11 mouse cellular contexts compared by ENCODE assay signal in the genomic region with DNA sequence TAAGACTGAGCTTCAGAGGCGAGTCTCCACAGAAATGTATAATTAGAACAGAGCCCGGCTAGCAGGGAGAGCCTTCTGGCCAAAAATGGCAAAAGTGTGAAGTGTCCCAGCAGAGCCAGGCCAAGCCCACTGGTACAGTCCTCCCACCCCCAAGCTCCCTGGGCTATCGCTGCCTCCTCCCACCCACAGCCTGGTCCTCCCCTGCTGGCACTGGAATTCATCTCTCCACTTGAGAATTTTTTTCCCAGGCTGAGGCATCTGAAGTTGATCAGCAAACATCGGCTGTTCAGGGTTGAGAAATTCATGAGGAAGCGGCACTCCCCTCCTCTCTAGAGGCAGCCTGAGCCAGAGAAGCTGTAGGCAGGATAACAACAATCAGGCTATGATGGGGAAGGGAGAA. TPM values are rescaled to one million over a fixed set of nuclear protein-coding genes. Genes with fewer than 3 reads are reported as not detected.
DNase-seq lines count a peak whose midpoint lies in the region; ATAC-seq lines count a peak whose summit lies in the region.
"Had no signal": no experiment of that assay in that cellular context is flagged by ENCODE, and none has a peak within 500 bp of the region (broad histone marks: within the 10 kb centered on the region; RNA-seq: fewer than 3 reads in every experiment).

No protein-coding gene starts in this region.

- WGBS in embryonic facial prominence, embryonic 15.5 days, result 38% methylated on average over 5 of the region's 5 CpGs
- 31% methylated on average over 5 of the region's 5 CpGs for WGBS in heart, embryonic 16.5 days

- H3K4me2 ChIP-seq in embryonic facial prominence, embryonic 15.5 days (replicated peaks), result no peak overlapping the region
- peak overlapping the region; percentile 27 for H3K4me2 ChIP-seq in heart, embryonic 16.5 days (ENCODE audit: low read depth, low read length)

- H3K9ac ChIP-seq in embryonic facial prominence, embryonic 15.5 days, result no peak overlapping the region
- H3K9ac ChIP-seq in heart, embryonic 16.5 days (ENCODE audit: low read length), result peak overlapping the region; percentile 61

- no peak overlapping the region for H3K4me3 ChIP-seq in embryonic facial prominence, embryonic 15.5 days (replicated peaks)
- H3K4me3 ChIP-seq in heart, embryonic 16.5 days (ENCODE audit: low read length), result no peak overlapping the region

- H3K9me3 ChIP-seq in embryonic facial prominence, embryonic 15.5 days (replicated peaks), result no peaks in the 10 kb centered on the region
- H3K9me3 ChIP-seq in heart, embryonic 16.5 days (replicated peaks; ENCODE audit: control insufficient read depth, low read length), result no peaks in the 10 kb centered on the region

- DNase-seq in left cerebral cortex, adult 18-20 months (ENCODE audit: low spot score in 2 of 2), result peak; percentile 24 to 61
- DNase-seq in left cerebral cortex, postnatal 4 days, result no peak
- DNase-seq in lung, postnatal 25 days (ENCODE audit: low spot score), result peak; percentile 91
- DNase-seq: adrenal gland, postnatal 25 days; thymus, adult 2 months had no signal

- intact Hi-C loops in left cerebral cortex, postnatal 4 days (cut with DNase I), result loop anchor here (10.0 kb wide), 1 partner anchor 106 kb away; no protein-coding TSS in a partner anchor

- H3K27me3 ChIP-seq in embryonic facial prominence, embryonic 15.5 days, result no peaks in the 10 kb centered on the region
- no peaks in the 10 kb centered on the region for H3K27me3 ChIP-seq in heart, embryonic 16.5 days (ENCODE audit: control insufficient read depth, insufficient read depth, low read length)

- H3K27ac ChIP-seq in embryonic facial prominence, embryonic 15.5 days (replicated peaks), result peak overlapping the region; percentile 58
- peak overlapping the region; percentile 98 for H3K27ac ChIP-seq in heart, embryonic 16.5 days (ENCODE audit: low read length)
- H3K27ac ChIP-seq: macrophage had no signal

- peak; percentile 55; the same call in 1 of the 2 replicates for ATAC-seq in embryonic facial prominence, embryonic 15.5 days (ENCODE audit: insufficient number of reproducible peaks, low FRiP score, low TSS enrichment, low read depth)
- ATAC-seq in heart, embryonic 16.5 days (replicated peaks; ENCODE audit: extremely low read depth, insufficient read depth, low FRiP score), result peak; percentile 85
- no peak for ATAC-seq in activated CD4-positive, CD25-positive, alpha-beta regulatory T cell, adult 4 months
- ATAC-seq in cerebellum, adult (ENCODE audit: insufficient number of reproducible peaks, low FRiP score, low TSS enrichment), result no peak
- ATAC-seq in inflammation-experienced regulatory T-cells, adult 6 months, result no peak

- H3K4me1 ChIP-seq in embryonic facial prominence, embryonic 15.5 days, result peaks cover 26% of the 10 kb centered on the region
- H3K4me1 ChIP-seq in heart, embryonic 16.5 days (ENCODE audit: control insufficient read depth, insufficient read depth, low read length), result peaks cover 54% of the 10 kb centered on the region

- peaks cover 41% of the 10 kb centered on the region for H3K36me3 ChIP-seq in embryonic facial prominence, embryonic 15.5 days
- H3K36me3 ChIP-seq in heart, embryonic 16.5 days (ENCODE audit: control insufficient read depth, insufficient read depth), result peaks cover 20% of the 10 kb centered on the region

RNA-seq across cellular contexts. Expression of a gene that starts 25.3 kb away (rescaled TPM):
- 100 to 1,000 TPM; 315 to 361 TPM for total RNA-seq in left cerebral cortex, adult 18-20 months (2021)
- total RNA-seq in left cerebral cortex, postnatal 4 days (2021), result 100 to 1,000 TPM; 184 to 193 TPM
- 54.3 and 56.3 TPM in 2 replicates for polyA plus RNA-seq in embryonic facial prominence, embryonic 15.5 days (2015; fragmentation: Nextera tagmentation; extraction: Ambion mirVana)
- 81.5 and 103 TPM in 2 replicates for polyA plus RNA-seq in heart, embryonic 16.5 days (2015; fragmentation: Nextera tagmentation; extraction: Ambion mirVana)
- 10 to 100 TPM; 21.9 to 29.4 TPM for polyA plus RNA-seq in activated CD4-positive, CD25-positive, alpha-beta regulatory T cell, adult 4 months (2017; shearing (Covaris generic))
- 10 to 100 TPM; 30.7 to 50.9 (median 31.6) TPM for polyA plus RNA-seq in inflammation-experienced regulatory T-cells, adult 6 months (2017; shearing (Covaris generic))

RNA-seq across cellular contexts. Expression of a gene that starts 34.2 kb away (rescaled TPM):
- 10 to 100 TPM; 16.4 to 16.8 TPM for total RNA-seq in left cerebral cortex, adult 18-20 months (2021)
- 10 to 100 TPM; 22.6 to 23.5 TPM for total RNA-seq in left cerebral cortex, postnatal 4 days (2021)
- polyA plus RNA-seq in embryonic facial prominence, embryonic 15.5 days (2015; fragmentation: Nextera tagmentation; extraction: Ambion mirVana), result 35.1 and 38.8 TPM in 2 replicates
- 16.2 and 17.2 TPM in 2 replicates for polyA plus RNA-seq in heart, embryonic 16.5 days (2015; fragmentation: Nextera tagmentation; extraction: Ambion mirVana)
- 10 to 100 TPM in 1 of 2 experiments, 1 to 10 TPM in 1; 9.0 to 12.0 TPM for polyA plus RNA-seq in activated CD4-positive, CD25-positive, alpha-beta regulatory T cell, adult 4 months (2017; shearing (Covaris generic))
- polyA plus RNA-seq in inflammation-experienced regulatory T-cells, adult 6 months (2017; shearing (Covaris generic)), result 10 to 100 TPM in 2 of 3 experiments, 1 to 10 TPM in 1; 7.4 to 14.6 (median 12.3) TPM

Comparison
In these comparisons a context has a peak if more than half of its experiments do, and no peak if none do; other contexts are left out.
1. ATAC-seq: peak in embryonic facial prominence, embryonic 15.5 days (single experiment) and heart, embryonic 16.5 days (single experiment); none in activated CD4-positive, CD25-positive, alpha-beta regulatory T cell, adult 4 months (single experiment), cerebellum, adult (single experiment) and inflammation-experienced regulatory T-cells, adult 6 months (single experiment).